ENCODE assay signal across 10 mouse cellular contexts in the genomic region with DNA sequence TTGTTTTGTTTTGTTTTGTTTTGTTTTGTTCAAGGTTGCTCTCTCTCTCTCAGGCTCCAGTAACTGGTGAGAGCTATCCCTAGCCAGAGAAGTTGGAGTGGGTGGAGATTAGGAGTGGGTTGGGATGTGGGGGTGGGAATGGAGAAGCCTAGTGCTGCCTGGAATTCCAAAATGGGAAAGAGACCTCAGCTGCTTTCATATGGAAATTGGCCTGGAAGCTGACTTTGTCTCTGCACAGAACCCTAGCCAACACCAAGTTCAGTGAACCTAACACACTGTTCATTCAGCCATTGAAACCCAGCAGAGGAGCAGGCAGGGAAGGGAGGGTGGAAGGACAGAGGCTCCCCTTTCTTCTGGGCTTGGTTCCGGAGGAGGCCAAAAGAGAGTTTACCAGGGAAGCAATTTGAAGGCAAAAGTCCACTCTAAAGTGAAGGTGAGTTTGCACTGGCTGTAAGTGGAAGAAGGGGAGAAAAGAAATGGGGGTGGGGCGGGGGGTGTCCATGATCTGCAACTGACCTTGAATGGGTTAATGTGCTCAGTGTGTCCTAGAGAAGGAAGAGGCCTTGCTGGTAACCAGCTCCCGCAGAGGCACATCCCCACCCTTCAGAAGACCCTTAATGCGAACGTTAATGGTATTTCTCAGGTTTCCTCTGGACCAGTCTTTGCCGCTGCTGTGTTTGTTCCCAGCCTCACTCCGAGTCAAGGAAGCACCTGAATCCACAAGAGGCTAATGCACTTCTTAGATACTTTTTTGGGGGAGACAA.
DNase-seq lines count a peak whose midpoint lies in the region; ATAC-seq lines count a peak whose summit lies in the region.
"Had no signal": no experiment of that assay in that cellular context is flagged by ENCODE, and none has a peak within 500 bp of the region (broad histone marks: within the 10 kb centered on the region; RNA-seq: fewer than 3 reads in every experiment).

No protein-coding gene starts in this region.

- H3K4me2 ChIP-seq in kidney, embryonic 16.5 days (replicated peaks; ENCODE audit: low read depth, low read length), result no peak overlapping the region
- H3K4me2 ChIP-seq in hindbrain, embryonic 11.5 days (replicated peaks; ENCODE audit: low read depth, low read length), result no peak overlapping the region
- H3K4me2 ChIP-seq in midbrain, embryonic 13.5 days (replicated peaks), result peak overlapping the region; percentile 20

- no peak overlapping the region for H3K4me3 ChIP-seq in kidney, embryonic 16.5 days (ENCODE audit: low read length)
- no peak overlapping the region for H3K4me3 ChIP-seq in hindbrain, embryonic 11.5 days (ENCODE audit: low read depth, low read length)
- H3K4me3 ChIP-seq in midbrain, embryonic 13.5 days (replicated peaks), result peak overlapping the region; percentile 10; the same call in 1 of the 2 replicates
- H3K4me3 ChIP-seq: heart, adult 2 months had no signal

- ATAC-seq in kidney, embryonic 16.5 days (ENCODE audit: low FRiP score, low TSS enrichment), result no peak
- ATAC-seq in hindbrain, embryonic 11.5 days (ENCODE audit: low FRiP score), result peak; percentile 86
- ATAC-seq in midbrain, embryonic 13.5 days, result peak; percentile 75

- H3K9me3 ChIP-seq in kidney, embryonic 16.5 days (ENCODE audit: low read length), result no peaks in the 10 kb centered on the region
- no peaks in the 10 kb centered on the region for H3K9me3 ChIP-seq in hindbrain, embryonic 11.5 days (ENCODE audit: control insufficient read depth, low read length)
- H3K9me3 ChIP-seq in midbrain, embryonic 13.5 days, result no peaks in the 10 kb centered on the region

- H3K27ac ChIP-seq in kidney, embryonic 16.5 days (ENCODE audit: low read length), result no peak overlapping the region
- no peak overlapping the region for H3K27ac ChIP-seq in hindbrain, embryonic 11.5 days (ENCODE audit: low read depth, low read length)
- peak overlapping the region; percentile 36 for H3K27ac ChIP-seq in midbrain, embryonic 13.5 days
- H3K27ac ChIP-seq: heart, adult 2 months had no signal

- no peak overlapping the region for H3K9ac ChIP-seq in kidney, embryonic 16.5 days (replicated peaks; ENCODE audit: low read length)
- no peak overlapping the region for H3K9ac ChIP-seq in hindbrain, embryonic 11.5 days (ENCODE audit: low read depth, low read length)
- H3K9ac ChIP-seq in midbrain, embryonic 13.5 days (replicated peaks), result no peak overlapping the region

- no peaks in the 10 kb centered on the region for H3K27me3 ChIP-seq in kidney, embryonic 16.5 days (ENCODE audit: insufficient read depth, low read length)
- H3K27me3 ChIP-seq in hindbrain, embryonic 11.5 days (ENCODE audit: control insufficient read depth, insufficient read depth, low read length), result no peaks in the 10 kb centered on the region
- peaks cover 18% of the 10 kb centered on the region for H3K27me3 ChIP-seq in midbrain, embryonic 13.5 days
- H3K27me3 ChIP-seq: CH12.LX had no signal

- H3K36me3 ChIP-seq in kidney, embryonic 16.5 days (ENCODE audit: insufficient read depth, low read length), result no peaks in the 10 kb centered on the region
- H3K36me3 ChIP-seq in hindbrain, embryonic 11.5 days (ENCODE audit: control insufficient read depth, insufficient read depth, low read length), result no peaks in the 10 kb centered on the region
- no peaks in the 10 kb centered on the region for H3K36me3 ChIP-seq in midbrain, embryonic 13.5 days

- peak; percentile 11 for DNase-seq in kidney, adult 9 months
- peak; percentile 34 to 48 for DNase-seq in cerebellum, postnatal 10 days
- peak; percentile 29 for DNase-seq in hindbrain, embryonic 11.5 days (ENCODE audit: low spot score)
- DNase-seq in adrenal gland, adult 2 months, result no peak
- DNase-seq in thymus, postnatal 4 days, result no peak
- DNase-seq in spleen, postnatal 36 days (ENCODE audit: low spot score in 2 of 2), result no peak
- DNase-seq: heart, adult 2 months had no signal

- 18% methylated on average over 7 of the region's 7 CpGs for WGBS in kidney, embryonic 16.5 days
- 16% methylated on average over 7 of the region's 7 CpGs for WGBS in hindbrain, embryonic 11.5 days
- WGBS in midbrain, embryonic 13.5 days, result 12% methylated on average over 7 of the region's 7 CpGs

- no peaks in the 10 kb centered on the region for H3K4me1 ChIP-seq in kidney, embryonic 16.5 days (ENCODE audit: insufficient read depth, low read length)
- no peaks in the 10 kb centered on the region for H3K4me1 ChIP-seq in hindbrain, embryonic 11.5 days (replicated peaks; ENCODE audit: control insufficient read depth, insufficient read depth, low read length)
- H3K4me1 ChIP-seq in midbrain, embryonic 13.5 days (replicated peaks), result peaks cover 24% of the 10 kb centered on the region

Comparison
In these comparisons a context has a peak if more than half of its experiments do, and no peak if none do; other contexts are left out.
1. DNase-seq: peak in kidney, adult 9 months (single experiment), cerebellum, postnatal 10 days (2 of 2) and hindbrain, embryonic 11.5 days (single experiment); none in adrenal gland, adult 2 months (single experiment), thymus, postnatal 4 days (single experiment) and spleen, postnatal 36 days (0 of 2).